Mouse (Mus musculus): ENCODE data around the gene Unc119. TPM values are rescaled to one million over a fixed set of nuclear protein-coding genes. Genes with fewer than 3 reads are reported as not detected.

Unc119 gene
- polyA plus RNA-seq, 1 experiment from 2014 or later, result 82.4 TPM

GRCm38 (mm10) chr11:78380996-78381395 lies 37.7 kb downstream of the Unc119 start:
- no peak overlapping the region for H3K27ac ChIP-seq (replicated peaks)
- H3K9ac ChIP-seq (replicated peaks), result no peak overlapping the region
- H3K4me2 ChIP-seq (replicated peaks), result no peak overlapping the region
- no peak for ATAC-seq (replicated peaks)
- no peaks in the 10 kb centered on the region for H3K9me3 ChIP-seq
- H3K4me3 ChIP-seq, result no peak overlapping the region
- WGBS, result 86% methylated on average over 3 of the region's 3 CpGs
- H3K4me1 ChIP-seq, result no peaks in the 10 kb centered on the region
- H3K27me3 ChIP-seq, result no peaks in the 10 kb centered on the region
- no peaks in the 10 kb centered on the region for H3K36me3 ChIP-seq

GRCm38 (mm10) chr11:78382286-78382685 lies 39.0 kb downstream of the Unc119 start:
- 83% methylated on average over 7 of the region's 7 CpGs for WGBS
- H3K27ac ChIP-seq (replicated peaks), result no peak overlapping the region
- no peaks in the 10 kb centered on the region for H3K4me1 ChIP-seq
- no peak overlapping the region for H3K9ac ChIP-seq (replicated peaks)
- no peak for ATAC-seq (replicated peaks)
- H3K4me2 ChIP-seq (replicated peaks), result no peak overlapping the region
- no peak overlapping the region for H3K4me3 ChIP-seq
- no peaks in the 10 kb centered on the region for H3K36me3 ChIP-seq
- no peaks in the 10 kb centered on the region for H3K9me3 ChIP-seq
- no peaks in the 10 kb centered on the region for H3K27me3 ChIP-seq

- no peaks in the 10 kb centered on the region for H3K4me1 ChIP-seq
- no peak overlapping the region for H3K27ac ChIP-seq (replicated peaks)
- H3K4me3 ChIP-seq, result no peak overlapping the region
- 30% methylated on average over 5 of the region's 5 CpGs for WGBS
- no peaks in the 10 kb centered on the region for H3K27me3 ChIP-seq
- H3K9ac ChIP-seq (replicated peaks), result no peak overlapping the region
- H3K4me2 ChIP-seq (replicated peaks), result no peak overlapping the region
- H3K36me3 ChIP-seq, result no peaks in the 10 kb centered on the region
- no peak for ATAC-seq (replicated peaks)
- H3K9me3 ChIP-seq, result no peaks in the 10 kb centered on the region
These were observed 39.4 kb downstream of the Unc119 start for GRCm38 (mm10) chr11:78382701-78383100.

- no peak overlapping the region for H3K27ac ChIP-seq (replicated peaks)
- H3K27me3 ChIP-seq, result no peaks in the 10 kb centered on the region
- no peak overlapping the region for H3K4me2 ChIP-seq (replicated peaks)
- no peak overlapping the region for H3K9ac ChIP-seq (replicated peaks)
- ATAC-seq (replicated peaks), result no peak
- H3K4me1 ChIP-seq, result no peaks in the 10 kb centered on the region
- no peak overlapping the region for H3K4me3 ChIP-seq
- no peaks in the 10 kb centered on the region for H3K9me3 ChIP-seq
- WGBS, result 89% methylated on average over 10 of the region's 10 CpGs
- H3K36me3 ChIP-seq, result no peaks in the 10 kb centered on the region
These were observed 42.5 kb downstream of the Unc119 start for GRCm38 (mm10) chr11:78385776-78386175.

GRCm38 (mm10) chr11:78386508-78387043 lies 43.3 kb downstream of the Unc119 start, which contains the start of gene Foxn1:
TSS of gene Foxn1 (minus strand) at chr11:78386558.
- Histone ChIP-seq H3K9ac (replicated peaks) (no peak within 1 kb of the TSS), H3K27me3 (no peaks in the 10 kb centered on the region), H3K4me1 (no peaks in the 10 kb centered on the region), H3K9me3 (no peaks in the 10 kb centered on the region), H3K27ac (replicated peaks) (no peak within 1 kb of the TSS), H3K4me2 (replicated peaks) (no peak within 1 kb of the TSS), H3K4me3 (no peak within 1 kb of the TSS), H3K36me3 (no peaks in the 10 kb centered on the region)
- no peak for ATAC-seq (replicated peaks)
- WGBS, result 87% methylated on average over 14 of the region's 14 CpGs

GRCm38 (mm10) chr11:78392728-78393127 lies 49.4 kb downstream of the Unc119 start:
- no peak overlapping the region for H3K9ac ChIP-seq (replicated peaks)
- no peaks in the 10 kb centered on the region; the same call in 1 of the 2 replicates for H3K27me3 ChIP-seq
- 85% methylated on average over 3 of the region's 3 CpGs for WGBS
- no peak for ATAC-seq (replicated peaks)
- H3K4me2 ChIP-seq (replicated peaks), result no peak overlapping the region
- no peaks in the 10 kb centered on the region for H3K9me3 ChIP-seq
- peaks cover 7% of the 10 kb centered on the region for H3K4me1 ChIP-seq
- no peaks in the 10 kb centered on the region for H3K36me3 ChIP-seq
- H3K4me3 ChIP-seq, result no peak overlapping the region
- H3K27ac ChIP-seq (replicated peaks), result no peak overlapping the region

- Histone ChIP-seq H3K36me3 (no peaks in the 10 kb centered on the region), H3K9me3 (no peaks in the 10 kb centered on the region), H3K4me1 (peaks cover 7% of the 10 kb centered on the region), H3K27me3 (no peaks in the 10 kb centered on the region; the same call in 1 of the 2 replicates), H3K4me3 (peak overlapping the region; percentile 25), H3K9ac (replicated peaks) (no peak overlapping the region), H3K27ac (replicated peaks) (no peak overlapping the region), H3K4me2 (replicated peaks) (peak overlapping the region; percentile 42)
- ATAC-seq (replicated peaks), result no peak
- WGBS, result 35% methylated on average over 11 of the region's 11 CpGs
These were observed 53.7 kb downstream of the Unc119 start for GRCm38 (mm10) chr11:78396950-78397349.

GRCm38 (mm10) chr11:78397397-78397796 lies 54.1 kb downstream of the Unc119 start:
- ATAC-seq (replicated peaks), result no peak
- peak overlapping the region; percentile 42 for H3K4me2 ChIP-seq (replicated peaks)
- no peaks in the 10 kb centered on the region for H3K36me3 ChIP-seq
- no peaks in the 10 kb centered on the region; the same call in 1 of the 2 replicates for H3K27me3 ChIP-seq
- H3K9ac ChIP-seq (replicated peaks), result no peak overlapping the region
- no peaks in the 10 kb centered on the region for H3K9me3 ChIP-seq
- H3K4me1 ChIP-seq, result peaks cover 7% of the 10 kb centered on the region
- H3K4me3 ChIP-seq, result peak overlapping the region; percentile 25
- no peak overlapping the region for H3K27ac ChIP-seq (replicated peaks)
- WGBS, result 9% methylated on average over 18 of the region's 18 CpGs

GRCm38 (mm10) chr11:78398212-78398611 lies 54.9 kb downstream of the Unc119 start:
- ATAC-seq (replicated peaks), result no peak
- Histone ChIP-seq H3K4me2 (replicated peaks) (no peak overlapping the region), H3K27me3 (no peaks in the 10 kb centered on the region), H3K4me1 (peaks cover 7% of the 10 kb centered on the region), H3K9ac (replicated peaks) (no peak overlapping the region), H3K36me3 (no peaks in the 10 kb centered on the region), H3K27ac (replicated peaks) (no peak overlapping the region), H3K9me3 (no peaks in the 10 kb centered on the region), H3K4me3 (no peak overlapping the region)
- WGBS, result 80% methylated on average over 6 of the region's 6 CpGs

Other genes with a start within 250 kb of the Unc119 start
- gene Fam222b, start 248.8 kb upstream of the Unc119 start, polyA plus RNA-seq (2015; fragmentation: Nextera tagmentation; extraction: Ambion mirVana), result 20.0 and 20.5 TPM in 2 replicates
- 121 TPM in 2 replicates for gene Traf4, start 177.9 kb upstream of the Unc119 start, polyA plus RNA-seq (2015; fragmentation: Nextera tagmentation; extraction: Ambion mirVana)
- 4.8 and 5.7 TPM in 2 replicates for gene Nek8, start 166.8 kb upstream of the Unc119 start, polyA plus RNA-seq (2015; fragmentation: Nextera tagmentation; extraction: Ambion mirVana)
- gene Tlcd1, start 166.8 kb upstream of the Unc119 start, polyA plus RNA-seq (2015; fragmentation: Nextera tagmentation; extraction: Ambion mirVana), result 4.4 and 5.0 TPM in 2 replicates
- gene Rpl23a, start 159.9 kb upstream of the Unc119 start, polyA plus RNA-seq (2015; fragmentation: Nextera tagmentation; extraction: Ambion mirVana), result 896 and 935 TPM in 2 replicates
- gene Rab34, start 155.1 kb upstream of the Unc119 start, polyA plus RNA-seq (2015; fragmentation: Nextera tagmentation; extraction: Ambion mirVana), result 55.9 and 56.3 TPM in 2 replicates
- 1.3 TPM in 2 replicates for gene Proca1, start 150.1 kb upstream of the Unc119 start, polyA plus RNA-seq (2015; fragmentation: Nextera tagmentation; extraction: Ambion mirVana)
- gene Sdf2, start 97.7 kb upstream of the Unc119 start, polyA plus RNA-seq (2015; fragmentation: Nextera tagmentation; extraction: Ambion mirVana), result 66.7 and 69.4 TPM in 2 replicates
- 29.0 and 29.4 TPM in 2 replicates for gene Supt6, start 97.5 kb upstream of the Unc119 start, polyA plus RNA-seq (2015; fragmentation: Nextera tagmentation; extraction: Ambion mirVana)
- gene 2610507B11Rik, start 81.7 kb upstream of the Unc119 start, polyA plus RNA-seq (2015; fragmentation: Nextera tagmentation; extraction: Ambion mirVana), result 58.5 and 60.5 TPM in 2 replicates
- gene BC030499, start 52.6 kb upstream of the Unc119 start, polyA plus RNA-seq (2015; fragmentation: Nextera tagmentation; extraction: Ambion mirVana), result 0.17 and 0.27 TPM in 2 replicates
- gene Spag5, start 42.0 kb upstream of the Unc119 start, polyA plus RNA-seq (2015; fragmentation: Nextera tagmentation; extraction: Ambion mirVana), result 23.2 and 26.1 TPM in 2 replicates
- 167 and 176 TPM in 2 replicates for gene Aldoc, start 20.5 kb upstream of the Unc119 start, polyA plus RNA-seq (2015; fragmentation: Nextera tagmentation; extraction: Ambion mirVana)
- 56.7 and 59.8 TPM in 2 replicates for gene Pigs, start 15.1 kb upstream of the Unc119 start, polyA plus RNA-seq (2015; fragmentation: Nextera tagmentation; extraction: Ambion mirVana)
- not detected in 2 replicates for gene Foxn1, start 43.1 kb downstream of the Unc119 start, polyA plus RNA-seq (2015; fragmentation: Nextera tagmentation; extraction: Ambion mirVana)
- gene Slc13a2, start 78.7 kb downstream of the Unc119 start, polyA plus RNA-seq (2015; fragmentation: Nextera tagmentation; extraction: Ambion mirVana), result not detected in 2 replicates
- gene Slc46a1, start 122.2 kb downstream of the Unc119 start, polyA plus RNA-seq (2015; fragmentation: Nextera tagmentation; extraction: Ambion mirVana), result 20.2 and 21.7 TPM in 2 replicates
- 48.3 and 54.8 TPM in 2 replicates for gene Sarm1, start 154.3 kb downstream of the Unc119 start, polyA plus RNA-seq (2015; fragmentation: Nextera tagmentation; extraction: Ambion mirVana)
- gene Vtn, start 155.6 kb downstream of the Unc119 start, polyA plus RNA-seq (2015; fragmentation: Nextera tagmentation; extraction: Ambion mirVana), result 69.0 and 76.3 TPM in 2 replicates
- gene Sebox, start 160.0 kb downstream of the Unc119 start, polyA plus RNA-seq (2015; fragmentation: Nextera tagmentation; extraction: Ambion mirVana), result 0.41 TPM in 1 of 2 replicates, not detected in the other
- 86.1 and 86.7 TPM in 2 replicates for gene Tmem199, start 168.7 kb downstream of the Unc119 start, polyA plus RNA-seq (2015; fragmentation: Nextera tagmentation; extraction: Ambion mirVana)
- 205 and 217 TPM in 2 replicates for gene Poldip2, start 168.7 kb downstream of the Unc119 start, polyA plus RNA-seq (2015; fragmentation: Nextera tagmentation; extraction: Ambion mirVana)
- 66.8 and 67.1 TPM in 2 replicates for gene Tnfaip1, start 192.8 kb downstream of the Unc119 start, polyA plus RNA-seq (2015; fragmentation: Nextera tagmentation; extraction: Ambion mirVana)
- gene Ift20, start 192.9 kb downstream of the Unc119 start, polyA plus RNA-seq (2015; fragmentation: Nextera tagmentation; extraction: Ambion mirVana), result 112 and 113 TPM in 2 replicates
- gene Tmem97, start 207.3 kb downstream of the Unc119 start, polyA plus RNA-seq (2015; fragmentation: Nextera tagmentation; extraction: Ambion mirVana), result 30.4 and 35.2 TPM in 2 replicates

Data from forebrain, embryonic 15.5 days (tissue).